Mouse (Mus musculus) cerebellum, postnatal 4 days (tissue): ENCODE data around the gene Olfr1463.

Source experiments
- DNase-seq, 2 experiments: peaks; one replicate each; pipeline ENCODE4 v3.0.0; 2022; ENCODE audit warnings: low spot score in 2 of 2, mixed read lengths in 1 of 2

Gene Olfr1463

GRCm38 (mm10) chr19:13231028-13231427 is at the start of gene Olfr1463:
Gene Olfr1463, plus strand, starts transcription at chr19:13231328.
- no peak for DNase-seq

- DNase-seq: no peak
Measured at GRCm38 (mm10) chr19:13185434-13185833, 45.7 kb upstream of the Olfr1463 start, which contains the start of gene Olfr1462. Gene Olfr1462, plus strand, starts transcription at chr19:13185734.

GRCm38 (mm10) chr19:13221666-13222065 is 9.5 kb upstream of the Olfr1463 start:
- no peak for DNase-seq
